In the genomic region with DNA sequence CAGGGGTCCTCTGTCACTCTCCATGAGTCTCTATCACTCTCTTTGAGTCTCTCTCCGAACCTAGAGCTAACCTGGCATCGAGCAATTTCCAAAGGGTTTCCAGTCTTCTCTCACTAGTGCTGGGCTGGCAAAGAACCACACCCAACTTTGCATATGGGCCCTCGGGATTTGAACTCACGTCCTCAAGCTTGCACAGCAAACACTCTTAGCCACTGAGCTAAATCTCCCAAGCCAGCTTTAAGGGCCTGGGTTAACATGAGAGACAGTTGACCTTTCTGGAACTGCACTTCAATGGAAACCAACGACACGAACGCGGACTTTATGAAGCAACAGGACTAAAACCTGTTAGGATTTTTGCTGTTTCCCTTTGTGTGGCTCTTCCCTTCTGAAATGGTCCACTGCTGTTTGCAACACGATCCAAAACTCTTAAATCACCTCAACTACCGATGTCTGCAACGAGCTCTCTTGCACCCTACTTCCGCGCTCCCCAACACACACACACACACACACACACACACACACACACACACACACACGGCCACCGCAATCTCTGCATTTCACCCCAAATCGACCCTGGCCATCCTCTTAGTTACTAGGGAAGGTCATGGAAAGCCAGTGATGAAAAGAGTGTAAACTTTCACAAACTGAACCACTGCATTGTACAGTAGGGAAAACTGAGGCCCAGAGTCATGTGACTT, we compare ENCODE assay signal across 8 mouse cellular contexts. TPM values are rescaled to one million over a fixed set of nuclear protein-coding genes. Genes with fewer than 3 reads are reported as not detected.
DNase-seq lines count a peak whose midpoint lies in the region; ATAC-seq and TF ChIP-seq lines count a peak whose summit lies in the region.

No protein-coding gene starts in this region.

- peak overlapping the region; percentile 98 for H3K4me3 ChIP-seq in thymus, adult 2 months (ENCODE audit: control insufficient read depth, insufficient read depth, low read length)
- peak overlapping the region; percentile 67 to 68 for H3K4me3 ChIP-seq in liver, embryonic 14.5 days (ENCODE audit: insufficient read depth in 1 of 2, low read depth in 2 of 2, low read length in 2 of 2)

- no peaks in the 10 kb centered on the region for H3K9me3 ChIP-seq in liver, embryonic 14.5 days (ENCODE audit: control insufficient read depth, low read length)

- H3K9ac ChIP-seq in liver, embryonic 14.5 days (replicated peaks): no peak overlapping the region

- peak; percentile 50 for DNase-seq in CD4-positive, CD25-positive, alpha-beta regulatory T cell, adult 2 months (ENCODE audit: low read depth, low spot score)
- DNase-seq in thymus, adult 2 months: no peak
- no peak for DNase-seq in thymus, postnatal 10 days (ENCODE audit: low spot score in 2 of 2)
- no peak for DNase-seq in liver, embryonic 14.5 days (ENCODE audit: low read depth in 3 of 3, low spot score in 3 of 3)
- DNase-seq in yolk sac, embryonic 10.5 days (ENCODE audit: low spot score): peak; percentile 36
- DNase-seq in urinary bladder, postnatal 4 days (ENCODE audit: low spot score in 2 of 2): no peak
- no peak for DNase-seq in right cerebral cortex, postnatal 36 days (ENCODE audit: low spot score in 2 of 2)

- H3K36me3 ChIP-seq in thymus, adult 2 months (ENCODE audit: control insufficient read depth, insufficient read depth, low read length): no peaks in the 10 kb centered on the region
- H3K36me3 ChIP-seq in liver, embryonic 14.5 days (replicated peaks; ENCODE audit: control insufficient read depth, insufficient read depth, low read depth): no peaks in the 10 kb centered on the region

- ATAC-seq in CD4-positive, CD25-positive, alpha-beta regulatory T cell, adult 4 months: no peak
- ATAC-seq in liver, embryonic 14.5 days (ENCODE audit: insufficient read depth): no peak

- H3K27me3 ChIP-seq in thymus, adult 2 months (ENCODE audit: control insufficient read depth, insufficient read depth, low read length): no peaks in the 10 kb centered on the region
- H3K27me3 ChIP-seq in liver, embryonic 14.5 days (ENCODE audit: control insufficient read depth, insufficient read depth, low read length): peaks cover 3% of the 10 kb centered on the region

- H3K27ac ChIP-seq in thymus, adult 2 months (ENCODE audit: control insufficient read depth, insufficient read depth, low read length): peak overlapping the region; percentile 61
- no peak overlapping the region for H3K27ac ChIP-seq in liver, embryonic 14.5 days

- peak overlapping the region; percentile 76 for H3K4me2 ChIP-seq in liver, embryonic 14.5 days (ENCODE audit: low read depth)

- WGBS in thymus, adult 2 months: 59% methylated on average over 16 of the region's 16 CpGs
- WGBS in liver, embryonic 14.5 days (ENCODE audit: insufficient replicate concordance): 53% methylated on average over 16 of the region's 16 CpGs

- no peak for TF ChIP-seq POLR2A in thymus, adult 2 months (IDR thresholded peaks at IDR 0.05; ENCODE audit: control insufficient read depth, extremely low read depth, insufficient read depth, low read length, poor library complexity)

- peaks cover 35% of the 10 kb centered on the region for H3K4me1 ChIP-seq in thymus, adult 2 months (replicated peaks; ENCODE audit: control insufficient read depth, insufficient read depth, low read length)
- peaks cover 0 to 19% of the 10 kb centered on the region in 2 experiments; a peak in 2 of 4 replicates for H3K4me1 ChIP-seq in liver, embryonic 14.5 days (replicated peaks; ENCODE audit: control insufficient read depth in 2 of 2, insufficient read depth in 2 of 2, low read length in 1 of 2)

- TF ChIP-seq CTCF in thymus, adult 2 months (IDR thresholded peaks at IDR 0.05; ENCODE audit: borderline replicate concordance, control insufficient read depth, extremely low read depth, insufficient read depth, low read length, poor library complexity): no peak
- no peak for TF ChIP-seq CTCF in liver, embryonic 14.5 days (IDR thresholded peaks at IDR 0.05; ENCODE audit: low read depth)

- TF ChIP-seq EP300 in liver, embryonic 14.5 days (IDR thresholded peaks at IDR 0.05; ENCODE audit: low read depth): no peak

RNA-seq across cellular contexts. Expression of a gene that starts 1.5 kb away (rescaled TPM):
- 10 to 100 TPM; 24.3 to 26.3 TPM for polyA plus RNA-seq in CD4-positive, CD25-positive, alpha-beta regulatory T cell, adult 4 months (2017; shearing (Covaris generic))
- polyA plus RNA-seq in thymus, adult 2 months (2012; rRNA removed): 57.2 and 60.1 TPM in 2 replicates
- 2.6 and 3.2 TPM in 2 replicates for polyA plus RNA-seq in liver, embryonic 14.5 days (2012; rRNA removed)
- 4.2 and 4.8 TPM in 2 replicates for polyA plus RNA-seq in liver, embryonic 14.5 days (2014; fragmentation: Nextera tagmentation; extraction: Ambion mirVana)

Comparison
In these comparisons a context has a peak if more than half of its experiments do, and no peak if none do; other contexts are left out.
1. DNase-seq: peak in CD4-positive, CD25-positive, alpha-beta regulatory T cell, adult 2 months (single experiment) and yolk sac, embryonic 10.5 days (single experiment); none in thymus, adult 2 months (single experiment), thymus, postnatal 10 days (0 of 2), liver, embryonic 14.5 days (0 of 3), urinary bladder, postnatal 4 days (0 of 2) and right cerebral cortex, postnatal 36 days (0 of 2).